Mouse (Mus musculus) cerebellum, adult 11 months (tissue): ENCODE measurements around the gene Gm37240.

Source experiments
- DNase-seq: peaks from one replicate; pipeline ENCODE4 v3.0.0; 2022

Gene Gm37240

GRCm38 (mm10) chr3:85469711-85470110 is 417.6 kb downstream of the Gm37240 start:
- no peak for DNase-seq

- DNase-seq = no peak
Measured at GRCm38 (mm10) chr3:85468995-85469394, 418.3 kb downstream of the Gm37240 start.

GRCm38 (mm10) chr3:85465283-85466025 is 421.9 kb downstream of the Gm37240 start:
- DNase-seq = no peak

GRCm38 (mm10) chr3:85460021-85460420 is 427.3 kb downstream of the Gm37240 start:
- DNase-seq = no peak

GRCm38 (mm10) chr3:85456983-85457382 is 430.3 kb downstream of the Gm37240 start:
- no peak for DNase-seq

GRCm38 (mm10) chr3:85455453-85455852 is 431.9 kb downstream of the Gm37240 start:
- no peak for DNase-seq

GRCm38 (mm10) chr3:85454001-85454400 is 433.3 kb downstream of the Gm37240 start:
- DNase-seq = no peak

GRCm38 (mm10) chr3:85449461-85449860 is 437.9 kb downstream of the Gm37240 start:
- peak; percentile 56 for DNase-seq

- no peak for DNase-seq
Measured at GRCm38 (mm10) chr3:85442781-85443180, 444.5 kb downstream of the Gm37240 start.

- DNase-seq = no peak
Measured at GRCm38 (mm10) chr3:85442261-85442660, 445.1 kb downstream of the Gm37240 start.

- DNase-seq = no peak
Measured at GRCm38 (mm10) chr3:85435406-85435805, 451.9 kb downstream of the Gm37240 start.

- no peak for DNase-seq
Measured at GRCm38 (mm10) chr3:85431208-85431607, 456.1 kb downstream of the Gm37240 start.

GRCm38 (mm10) chr3:85423376-85423997 is 463.8 kb downstream of the Gm37240 start:
- DNase-seq = no peak

GRCm38 (mm10) chr3:85421403-85421802 is 465.9 kb downstream of the Gm37240 start:
- no peak for DNase-seq

- no peak for DNase-seq
Measured at GRCm38 (mm10) chr3:85417663-85418062, 469.7 kb downstream of the Gm37240 start.

- DNase-seq = no peak
Measured at GRCm38 (mm10) chr3:85398841-85399240, 488.5 kb downstream of the Gm37240 start.

GRCm38 (mm10) chr3:85398483-85398835 is 488.9 kb downstream of the Gm37240 start:
- peak; percentile 87 for DNase-seq

GRCm38 (mm10) chr3:85397816-85398482 is 489.4 kb downstream of the Gm37240 start:
- no peak for DNase-seq

- DNase-seq = peak; percentile 88
Measured at GRCm38 (mm10) chr3:85393395-85393794, 493.9 kb downstream of the Gm37240 start.

- no peak for DNase-seq
Measured at GRCm38 (mm10) chr3:85391756-85392155, 495.6 kb downstream of the Gm37240 start.

- DNase-seq = no peak
Measured at GRCm38 (mm10) chr3:85391111-85391510, 496.2 kb downstream of the Gm37240 start.

GRCm38 (mm10) chr3:85385371-85385770 is 501.9 kb downstream of the Gm37240 start:
- DNase-seq = no peak

GRCm38 (mm10) chr3:85383330-85383729 is 504.0 kb downstream of the Gm37240 start:
- DNase-seq = no peak
